Mouse (Mus musculus) forebrain, embryonic 15.5 days (tissue): ENCODE data around the gene Bglap3. TPM values are rescaled to one million over a fixed set of nuclear protein-coding genes. Genes with fewer than 3 reads are reported as not detected.
A peak's percentile ranks its signal among the peaks of the same experiment; 100 is the strongest.

Experiments used
- ATAC-seq: fragments of 200-750 bp; cut with Nextera tagmentation; replicated peaks from 2 replicates; pipeline ENCODE4 v1.8.0; 2017; ENCODE audit warnings: mild to moderate bottlenecking, moderate TSS enrichment, moderate library complexity
- H3K27ac ChIP-seq: fragments of 300-500 bp; sonication (generic); replicated peaks from 2 replicates; pipeline ENCODE4 v1.5.1; 2015; ENCODE audit warnings: mild to moderate bottlenecking, inconsistent platforms
- H3K27me3 ChIP-seq: fragments of 300-500 bp; sonication (generic); 2 replicates; pipeline ENCODE4 v1.6.1; 2015; ENCODE audit warnings: inconsistent platforms
- H3K36me3 ChIP-seq: fragments of 300-500 bp; sonication (generic); 2 replicates; pipeline ENCODE4 v1.6.1; 2015; ENCODE audit warnings: mild to moderate bottlenecking, inconsistent platforms
- H3K4me1 ChIP-seq: fragments of 300-500 bp; sonication (generic); 2 replicates; pipeline ENCODE4 v1.6.1; 2015; ENCODE audit warnings: inconsistent platforms
- H3K4me2 ChIP-seq: fragments of 300-500 bp; sonication (generic); replicated peaks from 2 replicates; pipeline ENCODE4 v1.6.1; 2015; ENCODE audit warnings: mild to moderate bottlenecking, inconsistent platforms
- H3K4me3 ChIP-seq: fragments of 300-500 bp; sonication (generic); 2 replicates; pipeline ENCODE4 v1.5.1; 2015; ENCODE audit warnings: mild to moderate bottlenecking, inconsistent platforms
- H3K9ac ChIP-seq: fragments of 300-500 bp; sonication (generic); replicated peaks from 2 replicates; pipeline ENCODE4 v1.6.1; 2015; ENCODE audit warnings: mild to moderate bottlenecking, inconsistent platforms
- H3K9me3 ChIP-seq: fragments of 300-500 bp; sonication (generic); 2 replicates; pipeline ENCODE4 v1.6.1; 2016; ENCODE audit warnings: inconsistent platforms
- whole genome bisulfite sequencing: fragments of 180-500 bp; shearing (Covaris S2); methylation state at CpG from one replicate; pipeline ENCODE4 v1.1.7; 2015; ENCODE audit warnings: mixed read lengths; 5-methylcytosine and 5-hydroxymethylcytosine counted together
- polyA plus RNA-seq: library from polyadenylated mRNA; unstranded; fragments of >200 nt; fragmentation: Nextera tagmentation; extraction: Ambion mirVana; gene quantifications from 2 replicates; pipeline ENCODE4 v1.2.1, GENCODE M21; 2015

The Bglap3 gene
- polyA plus RNA-seq, 1 experiment from 2014 or later = not detected

- no peak overlapping the region for H3K4me2 ChIP-seq
- H3K4me1 ChIP-seq = no peaks in the 10 kb centered on the region
- no peak overlapping the region for H3K9ac ChIP-seq
- no peak overlapping the region for H3K4me3 ChIP-seq
- WGBS = 97% methylated on average over 9 of the region's 9 CpGs
- H3K27me3 ChIP-seq = no peaks in the 10 kb centered on the region
- no peaks in the 10 kb centered on the region for H3K9me3 ChIP-seq
- H3K36me3 ChIP-seq = peaks cover 94% of the 10 kb centered on the region
- H3K27ac ChIP-seq = no peak overlapping the region
- no peak for ATAC-seq
Measured at GRCm38 (mm10) chr3:88352907-88353306, 19.6 kb downstream of the Bglap3 start.

DNA sequence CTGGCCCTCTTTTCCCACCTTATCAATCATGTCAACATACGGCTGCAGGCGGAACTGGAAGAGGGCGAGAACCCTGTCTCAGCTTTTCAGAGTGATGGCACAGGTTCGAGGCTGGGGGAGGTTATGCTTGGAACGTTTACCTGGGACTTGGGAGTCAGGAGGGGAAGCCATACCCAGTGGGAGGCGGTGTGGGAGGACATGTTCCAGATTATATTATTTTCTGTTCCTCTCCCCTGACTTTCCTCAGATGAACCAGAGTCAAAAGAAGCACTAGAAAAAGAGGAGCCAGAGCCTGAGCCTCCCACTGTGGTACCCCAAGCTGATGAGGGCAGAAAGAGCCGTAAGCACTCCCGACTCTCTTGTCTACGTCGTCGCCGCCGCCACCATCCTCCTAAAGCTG, 21.8 kb downstream of the Bglap3 start:
- H3K9me3 ChIP-seq = no peaks in the 10 kb centered on the region
- no peaks in the 10 kb centered on the region for H3K4me1 ChIP-seq
- no peaks in the 10 kb centered on the region for H3K27me3 ChIP-seq
- no peak overlapping the region for H3K27ac ChIP-seq
- H3K4me3 ChIP-seq = no peak overlapping the region
- 95% methylated on average over 13 of the region's 13 CpGs for WGBS
- no peak for ATAC-seq
- no peak overlapping the region for H3K9ac ChIP-seq
- H3K4me2 ChIP-seq = no peak overlapping the region
- H3K36me3 ChIP-seq = peaks cover 97% of the 10 kb centered on the region

DNA sequence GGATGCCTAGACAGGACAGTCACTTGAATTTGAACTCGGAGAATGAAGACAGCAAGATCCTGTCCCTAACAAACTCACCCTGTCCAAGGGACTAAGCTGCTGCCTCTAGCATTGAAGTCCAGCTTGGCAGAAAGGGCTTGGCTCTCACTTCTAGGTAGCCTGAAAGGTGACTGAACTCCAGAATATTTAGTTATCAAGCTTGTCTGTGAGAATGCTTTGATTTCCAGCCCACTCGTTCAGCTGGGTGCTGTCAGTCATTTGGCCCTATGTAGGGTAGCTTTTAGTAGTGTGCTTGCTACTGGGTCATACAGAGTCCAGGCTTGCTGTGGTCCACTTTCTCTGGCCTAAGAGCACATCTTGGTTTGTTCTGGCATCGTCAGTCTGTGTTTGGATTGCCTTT, 33.5 kb downstream of the Bglap3 start:
- H3K27ac ChIP-seq = no peak overlapping the region
- H3K36me3 ChIP-seq = peaks cover 28% of the 10 kb centered on the region
- peaks cover 20% of the 10 kb centered on the region for H3K4me1 ChIP-seq
- H3K9me3 ChIP-seq = no peaks in the 10 kb centered on the region
- no peak overlapping the region for H3K4me2 ChIP-seq
- 78% methylated on average over 3 of the region's 3 CpGs for WGBS
- ATAC-seq = no peak
- H3K9ac ChIP-seq = no peak overlapping the region
- H3K27me3 ChIP-seq = no peaks in the 10 kb centered on the region
- H3K4me3 ChIP-seq = no peak overlapping the region

DNA sequence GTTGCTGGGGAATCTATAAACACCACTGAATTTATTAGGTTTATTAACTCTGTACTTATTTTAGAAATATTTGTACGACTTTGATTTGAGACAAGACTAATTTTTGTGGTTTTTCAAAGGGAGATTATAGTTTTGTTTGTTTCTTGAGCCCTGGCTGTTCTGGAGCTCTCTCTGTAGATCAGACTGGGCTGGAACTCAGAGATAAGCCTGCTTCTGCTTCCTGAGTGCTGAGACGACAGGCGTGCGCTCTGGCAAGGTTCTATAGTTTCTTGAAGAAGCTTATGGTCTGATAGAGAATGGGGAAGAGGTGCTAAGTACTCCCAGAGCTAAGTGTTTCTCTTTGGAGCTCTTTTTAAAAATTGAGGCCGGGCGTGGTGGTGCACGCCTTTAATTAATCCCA, 34.2 kb downstream of the Bglap3 start:
- WGBS = 95% methylated on average over 7 of the region's 7 CpGs

GRCm38 (mm10) chr3:88337367-88338020, 35.0 kb downstream of the Bglap3 start:
- H3K4me2 ChIP-seq = peak overlapping the region; percentile 69; the same call in 1 of the 2 replicates
- no peak overlapping the region for H3K27ac ChIP-seq
- no peaks in the 10 kb centered on the region for H3K27me3 ChIP-seq
- H3K4me1 ChIP-seq = peaks cover 20% of the 10 kb centered on the region
- H3K36me3 ChIP-seq = peaks cover 12% of the 10 kb centered on the region
- peak overlapping the region; percentile 71; the same call in 1 of the 2 replicates for H3K4me3 ChIP-seq
- H3K9ac ChIP-seq = no peak overlapping the region
- ATAC-seq = no peak
- WGBS = 91% methylated on average over 11 of the region's 11 CpGs
- H3K9me3 ChIP-seq = no peaks in the 10 kb centered on the region

More for the DNA sequence above, 34.2 kb downstream of the Bglap3 start:
- no peaks in the 10 kb centered on the region for H3K9me3 ChIP-seq
- ATAC-seq = no peak
- no peak overlapping the region for H3K27ac ChIP-seq
- H3K4me2 ChIP-seq = no peak overlapping the region
- H3K4me3 ChIP-seq = no peak overlapping the region
- H3K36me3 ChIP-seq = peaks cover 21% of the 10 kb centered on the region
- peaks cover 20% of the 10 kb centered on the region for H3K4me1 ChIP-seq
- no peak overlapping the region for H3K9ac ChIP-seq
- no peaks in the 10 kb centered on the region for H3K27me3 ChIP-seq

DNA sequence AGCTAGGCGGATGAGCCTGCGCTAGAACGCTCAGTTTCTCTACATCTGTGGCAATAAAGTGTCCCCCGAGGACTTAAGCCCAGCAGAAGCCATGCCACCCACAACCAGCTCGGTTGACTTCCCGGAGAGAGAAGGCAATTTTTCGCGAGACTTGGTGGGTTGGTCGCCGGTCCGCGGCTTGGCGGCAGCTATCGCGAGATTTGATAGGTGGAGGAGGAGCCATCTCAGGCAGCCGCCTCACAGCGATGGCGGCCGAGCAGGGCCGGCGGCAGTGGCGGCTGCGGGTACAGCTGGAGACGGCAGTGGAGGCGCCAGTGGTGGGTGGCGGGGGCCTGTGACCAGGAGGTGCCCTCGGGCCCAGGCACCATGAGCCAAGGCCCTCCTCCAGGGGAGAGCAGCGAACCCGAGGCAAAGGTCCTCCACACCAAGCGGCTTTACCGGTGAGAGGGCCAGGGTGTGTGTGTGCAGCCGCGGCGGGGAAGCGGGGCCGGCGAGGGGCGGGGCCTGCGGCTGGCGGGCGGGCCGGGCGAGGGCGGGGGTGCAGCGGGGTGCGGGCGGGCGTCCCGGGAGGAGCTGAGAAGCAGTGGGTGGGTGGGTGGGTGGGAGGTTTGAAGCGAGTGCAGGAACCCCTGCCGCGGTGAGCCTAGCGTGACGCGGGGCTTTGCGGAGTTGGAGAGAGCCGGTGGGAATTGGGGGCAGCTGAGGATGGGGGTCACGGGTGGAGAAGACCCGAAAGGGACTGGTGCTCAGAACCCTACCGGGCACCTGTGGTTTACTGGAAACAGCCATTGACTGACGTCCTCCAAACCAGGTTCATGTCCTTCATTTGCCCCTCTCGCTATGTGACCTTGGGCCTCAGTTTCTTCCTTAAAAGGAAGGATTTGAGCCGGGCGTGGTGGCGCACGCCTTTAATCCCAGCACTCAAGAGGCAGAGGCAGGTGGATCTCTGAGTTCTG, 36.2 kb downstream of the Bglap3 start, which contains the start of the genes Tmem79 and Smg5:
Gene Tmem79 (minus strand): TSS at position 91 of the 956 bp plus-strand sequence.
Gene Smg5 (plus strand): TSS at position 203 of the 956 bp plus-strand sequence.
- Histone ChIP-seq H3K36me3 (0 out of 2 replicates have a peak, but pooled peaks cover 4% of the 10 kb centered on the region), H3K4me1 (peaks cover 20% of the 10 kb centered on the region), H3K4me2 (peak within 1 kb of the TSS; percentile 72), H3K9ac (peak within 1 kb of the TSS; percentile 91), H3K4me3 (peak within 1 kb of the TSS; percentile 71), H3K9me3 (no peaks in the 10 kb centered on the region), H3K27ac (peak within 1 kb of the TSS; percentile 95), H3K27me3 (no peaks in the 10 kb centered on the region)
- 2% methylated on average over 60 of the region's 66 CpGs for WGBS
- peak; percentile 97 for ATAC-seq

- Histone ChIP-seq H3K9me3 (no peaks in the 10 kb centered on the region), H3K4me1 (peaks cover 20% of the 10 kb centered on the region), H3K27me3 (no peaks in the 10 kb centered on the region), H3K27ac (peak overlapping the region; percentile 95), H3K4me2 (peak overlapping the region; percentile 72), H3K4me3 (peak overlapping the region; percentile 71), H3K36me3 (0 out of 2 replicates have a peak, but pooled peaks cover under 1% of the 10 kb centered on the region), H3K9ac (peak overlapping the region; percentile 66)
- WGBS = under 1% methylated on average over 27 of the region's 27 CpGs
- peak; percentile 57 for ATAC-seq
Measured at GRCm38 (mm10) chr3:88335436-88336053, 37.0 kb downstream of the Bglap3 start.

GRCm38 (mm10) chr3:88334902-88335435, 37.6 kb downstream of the Bglap3 start:
- H3K9me3 ChIP-seq = no peaks in the 10 kb centered on the region
- no peaks in the 10 kb centered on the region for H3K36me3 ChIP-seq
- no peak overlapping the region for H3K27ac ChIP-seq
- peak overlapping the region; percentile 71 for H3K4me3 ChIP-seq
- peak overlapping the region; percentile 72 for H3K4me2 ChIP-seq
- no peaks in the 10 kb centered on the region for H3K27me3 ChIP-seq
- WGBS = 38% methylated on average over 3 of the region's 3 CpGs
- H3K9ac ChIP-seq = peak overlapping the region; percentile 66
- ATAC-seq = no peak
- H3K4me1 ChIP-seq = peaks cover 20% of the 10 kb centered on the region

DNA sequence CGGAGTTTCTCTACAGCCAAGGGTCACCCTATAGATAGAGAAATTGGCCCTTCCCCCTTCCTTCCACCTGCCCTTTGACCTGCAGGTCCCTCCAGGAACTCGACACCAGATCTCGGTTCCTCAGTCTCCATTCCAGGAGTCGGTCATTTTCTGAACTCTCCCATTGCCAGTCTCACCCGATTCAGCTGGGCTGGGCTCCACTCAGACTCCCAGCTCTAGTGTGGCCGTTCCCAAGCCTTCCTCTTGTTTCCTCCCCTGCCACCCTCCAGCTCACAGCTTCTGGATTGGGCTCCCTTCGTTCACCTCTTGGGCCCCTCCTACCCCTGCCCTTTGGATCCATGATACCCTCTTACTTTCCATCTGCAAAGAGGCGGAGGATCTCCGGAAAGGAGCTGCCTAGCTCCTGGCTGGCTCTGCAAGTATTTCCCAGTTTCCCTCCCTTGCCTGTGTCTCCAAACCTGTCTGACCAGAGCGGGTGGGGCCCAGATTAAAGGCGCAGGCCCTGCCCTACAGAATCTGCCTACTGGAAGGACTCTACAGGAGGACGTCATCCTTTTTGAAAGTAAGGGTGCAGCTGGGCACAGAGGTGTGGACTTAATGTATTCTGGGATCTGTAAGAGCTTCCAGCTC, 38.4 kb downstream of the Bglap3 start:
- H3K27ac ChIP-seq = no peak overlapping the region
- H3K4me3 ChIP-seq = no peak overlapping the region
- 63% methylated on average over 12 of the region's 12 CpGs for WGBS
- ATAC-seq = no peak
- H3K27me3 ChIP-seq = no peaks in the 10 kb centered on the region
- H3K4me1 ChIP-seq = peaks cover 20% of the 10 kb centered on the region
- no peak overlapping the region for H3K4me2 ChIP-seq
- H3K9me3 ChIP-seq = no peaks in the 10 kb centered on the region
- H3K36me3 ChIP-seq = no peaks in the 10 kb centered on the region
- no peak overlapping the region for H3K9ac ChIP-seq

DNA sequence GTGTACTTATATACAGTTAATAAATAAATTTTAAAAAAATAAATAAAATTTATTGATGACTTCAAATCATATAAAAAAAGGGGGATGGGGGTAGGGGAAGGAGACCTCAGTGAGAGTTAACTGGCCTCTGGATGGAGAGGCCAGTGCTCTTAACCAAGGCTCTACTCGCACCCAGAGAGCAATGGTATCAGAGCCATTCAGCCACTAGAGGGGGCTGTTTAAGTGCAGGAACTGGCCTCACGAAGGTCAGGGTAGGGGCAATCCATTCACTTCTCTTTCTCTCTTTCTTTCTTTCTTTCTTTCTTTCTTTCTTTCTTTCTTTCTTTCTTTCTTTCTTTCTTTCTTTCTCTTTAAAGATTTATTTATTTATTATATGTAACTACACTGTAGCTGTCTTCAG, 41.3 kb downstream of the Bglap3 start:
- Histone ChIP-seq H3K27me3 (no peaks in the 10 kb centered on the region), H3K4me1 (peaks cover 8% of the 10 kb centered on the region), H3K27ac (no peak overlapping the region), H3K4me2 (no peak overlapping the region), H3K9ac (no peak overlapping the region), H3K36me3 (peaks cover 6% of the 10 kb centered on the region; the same call in 1 of the 2 replicates), H3K4me3 (no peak overlapping the region), H3K9me3 (no peaks in the 10 kb centered on the region)
- no peak for ATAC-seq
- 16% methylated on average over 2 of the region's 2 CpGs for WGBS

DNA sequence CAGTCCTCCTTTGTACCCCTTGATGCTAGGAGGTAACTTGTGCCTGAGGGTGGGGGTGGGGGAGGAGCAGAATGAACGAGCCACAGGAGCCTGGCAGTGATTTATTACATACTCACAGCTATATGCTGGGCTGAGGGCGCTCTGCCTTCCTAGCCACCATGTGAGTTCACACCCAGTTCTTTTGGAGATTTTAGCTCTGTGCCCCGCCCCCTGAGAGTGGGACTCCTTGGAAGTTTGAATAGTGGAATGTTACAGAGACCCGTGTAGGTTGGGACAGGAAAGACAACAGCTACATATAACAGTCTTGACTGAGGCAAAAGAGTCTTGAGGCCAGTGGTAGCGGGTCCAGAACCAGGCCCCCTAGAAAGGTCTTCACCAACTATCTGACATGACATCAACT, 43.6 kb downstream of the Bglap3 start:
- Histone ChIP-seq H3K9me3 (no peaks in the 10 kb centered on the region), H3K4me1 (peaks cover 14% of the 10 kb centered on the region), H3K36me3 (peaks cover 6% of the 10 kb centered on the region; the same call in 1 of the 2 replicates), H3K4me2 (no peak overlapping the region), H3K27me3 (no peaks in the 10 kb centered on the region), H3K4me3 (no peak overlapping the region), H3K9ac (no peak overlapping the region), H3K27ac (no peak overlapping the region)
- no peak for ATAC-seq
- WGBS = 81% methylated on average over 5 of the region's 5 CpGs
